Mouse (Mus musculus): ENCODE results near the gene Slx4ip. TPM values are rescaled to one million over a fixed set of nuclear protein-coding genes. Genes with fewer than 3 reads are reported as not detected.

Slx4ip gene
- total RNA-seq, 2 experiments from 2014 or later = 2.7 TPM

DNA sequence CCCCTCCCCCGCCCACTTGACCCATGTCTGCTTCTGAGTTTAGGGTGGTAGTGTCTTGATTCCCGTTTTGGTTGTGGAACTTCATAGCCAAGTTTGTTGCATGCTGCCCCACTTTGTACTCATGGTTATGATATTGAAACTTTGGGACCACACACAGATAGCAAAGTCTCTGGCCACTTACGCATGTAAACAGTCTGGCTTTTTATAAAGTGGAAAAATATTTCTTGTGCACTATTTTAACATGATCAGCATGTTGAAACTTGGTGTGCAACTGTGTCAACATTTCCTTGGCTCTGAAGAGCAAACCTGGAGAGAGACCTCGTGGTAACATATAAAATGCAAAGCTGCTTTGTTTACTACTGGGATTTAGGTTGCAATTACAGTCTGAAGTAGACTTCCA, 56.5 kb downstream of the Slx4ip start:
- DNase-seq (ENCODE audit: low spot score) = no peak

DNA sequence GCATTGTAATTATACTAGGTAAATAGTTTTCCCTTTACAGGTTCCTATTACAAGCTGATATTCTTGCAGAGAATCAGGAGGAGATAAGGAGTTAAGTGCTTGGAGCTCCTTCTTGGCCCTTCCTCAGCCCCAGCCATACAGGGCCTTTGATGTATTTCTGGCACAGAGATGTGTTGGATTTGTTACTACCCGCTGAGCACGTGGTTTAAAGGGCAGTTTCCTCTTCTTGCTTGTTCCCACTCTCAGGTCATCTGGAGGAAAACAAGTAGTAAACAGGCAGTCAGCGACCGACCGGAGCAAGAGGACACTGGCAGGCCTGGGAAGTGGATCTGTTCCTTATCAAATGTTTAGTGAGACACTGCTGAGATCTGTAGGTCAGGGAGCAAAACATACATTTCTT, 56.9 kb downstream of the Slx4ip start:
- DNase-seq (ENCODE audit: low spot score) = peak; percentile 64

DNA sequence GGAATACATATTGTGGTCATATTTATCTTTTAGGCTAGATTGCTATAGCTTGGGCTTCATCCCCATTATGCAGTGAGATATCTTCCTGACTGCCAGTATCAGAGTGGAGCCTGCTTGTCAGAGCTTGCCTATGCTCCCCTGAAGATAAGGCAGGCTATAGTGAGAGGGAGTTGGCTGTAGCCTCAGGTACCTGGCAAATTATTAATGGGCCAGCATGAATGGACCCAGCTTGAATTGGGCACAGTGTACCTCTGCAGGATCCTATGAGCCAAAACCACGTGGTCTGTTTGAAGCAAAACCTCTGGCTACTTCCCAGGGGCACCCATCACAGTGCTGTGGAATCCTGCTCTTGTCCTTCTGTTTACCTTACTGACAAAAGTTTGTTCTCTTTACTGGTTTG, 61.2 kb downstream of the Slx4ip start:
- DNase-seq (ENCODE audit: low spot score) = no peak

DNA sequence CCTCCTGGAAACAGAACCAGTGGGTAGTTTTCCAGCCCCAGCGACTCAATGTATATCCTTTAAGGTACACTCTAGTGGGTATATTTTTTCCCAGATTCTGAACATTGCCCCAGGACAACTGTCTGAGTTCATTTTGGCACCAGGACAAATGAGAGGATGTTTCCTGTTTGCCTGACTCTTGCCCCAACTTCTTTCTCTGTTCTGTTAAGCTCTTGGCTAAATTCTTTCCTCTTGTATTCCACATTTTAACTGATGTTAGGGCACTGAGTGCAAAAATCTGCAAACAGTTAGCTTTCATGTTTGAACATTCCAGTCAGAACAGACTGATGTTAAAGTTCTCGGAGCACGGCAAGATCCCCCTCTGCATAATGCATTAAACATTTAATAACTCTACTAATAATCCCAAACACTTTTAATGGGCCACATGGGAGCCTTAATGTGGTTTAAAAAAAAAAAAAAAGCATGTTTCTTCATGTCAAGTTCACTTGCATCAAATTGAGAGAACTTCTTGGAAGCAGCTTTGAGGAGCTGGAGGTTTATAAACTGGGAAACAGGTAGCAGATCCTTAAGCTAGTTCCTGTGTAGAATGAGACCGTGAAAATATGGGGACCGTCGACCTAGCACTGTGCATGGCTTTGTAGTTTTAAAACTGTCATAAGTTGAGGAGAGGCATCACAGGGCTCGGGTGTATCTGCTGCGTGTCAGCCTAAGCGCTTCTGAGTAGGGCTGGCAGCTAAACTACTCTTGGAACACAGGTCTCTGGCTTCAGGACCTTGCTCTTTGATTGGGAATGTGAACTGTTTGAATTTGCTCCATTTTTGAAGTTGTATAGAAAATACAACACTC, 64.9 kb downstream of the Slx4ip start:
- DNase-seq (ENCODE audit: low spot score) = no peak

DNA sequence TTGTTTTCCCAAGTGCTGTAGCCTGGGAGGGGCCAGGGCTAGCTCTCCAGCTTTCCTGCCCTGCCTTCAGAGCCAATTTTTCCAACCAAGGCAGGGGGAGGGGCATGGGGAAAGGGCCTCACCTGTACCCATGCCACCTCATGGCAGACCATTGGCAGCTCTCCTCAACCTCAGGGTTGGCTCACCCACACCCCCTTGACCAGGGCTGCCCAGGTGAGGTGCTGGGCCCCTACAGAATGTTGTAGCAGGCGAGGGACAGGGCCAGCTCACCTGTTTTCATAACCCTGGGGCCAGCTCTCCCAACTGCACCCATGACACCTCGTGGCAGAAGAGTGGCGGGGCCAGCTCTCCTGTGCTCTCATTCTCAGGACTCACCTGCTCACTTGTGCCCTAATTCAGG, 67.7 kb downstream of the Slx4ip start:
- DNase-seq (ENCODE audit: low spot score) = no peak

DNA sequence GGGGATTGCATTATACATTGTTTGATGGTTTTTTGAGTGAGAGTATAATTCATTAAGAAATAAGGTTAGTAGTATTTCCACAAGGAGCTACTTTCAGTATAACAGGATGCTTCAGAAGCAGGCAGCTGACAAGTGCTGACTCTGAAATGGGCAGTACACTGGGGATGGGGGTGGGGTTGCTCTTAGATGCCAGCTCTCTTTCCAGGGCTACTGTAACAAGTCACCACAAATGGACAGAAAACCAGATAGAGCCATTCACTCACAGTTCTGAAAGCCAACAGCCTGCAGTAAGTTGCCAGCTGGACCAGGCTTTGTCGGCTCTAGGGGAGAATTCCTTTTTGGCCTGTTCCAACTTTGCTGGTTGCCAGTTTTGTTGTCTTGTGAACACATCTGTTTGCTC, 84.8 kb downstream of the Slx4ip start:
- DNase-seq (ENCODE audit: low spot score) = no peak

DNA sequence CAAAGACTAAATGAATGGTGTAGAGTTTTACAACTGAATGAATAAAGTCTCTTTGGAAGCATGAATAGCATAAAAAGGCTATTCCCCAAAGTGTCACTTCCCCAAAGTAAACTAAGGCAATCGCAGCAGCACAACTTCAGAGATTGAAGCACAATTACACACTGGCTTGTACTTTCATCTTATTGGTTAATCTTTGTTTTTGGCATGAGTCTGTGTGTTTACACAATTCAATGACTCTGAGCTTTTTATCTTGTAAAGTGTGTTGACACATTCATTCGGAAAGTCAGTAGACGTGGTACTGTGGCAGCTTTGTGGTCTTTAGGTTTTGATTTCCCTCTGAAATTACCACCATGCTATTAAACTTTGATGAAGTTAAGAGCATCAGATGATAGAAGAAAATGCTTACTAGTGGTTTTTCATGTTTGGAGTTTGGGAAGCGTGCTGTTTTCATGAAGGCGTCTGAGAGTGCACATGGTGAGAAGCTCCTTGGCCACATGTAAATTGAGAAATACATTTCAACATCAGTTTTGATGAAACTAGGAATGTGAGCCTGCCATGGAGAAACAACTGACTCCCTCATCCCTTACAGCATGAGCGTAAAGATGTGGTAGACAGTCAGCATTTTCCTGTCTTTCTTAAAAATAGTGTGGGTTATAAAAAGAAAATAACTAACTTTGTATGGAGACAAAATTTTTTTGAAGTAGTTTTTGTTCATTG, 88.2 kb downstream of the Slx4ip start:
- no peak for DNase-seq (ENCODE audit: low spot score)

DNA sequence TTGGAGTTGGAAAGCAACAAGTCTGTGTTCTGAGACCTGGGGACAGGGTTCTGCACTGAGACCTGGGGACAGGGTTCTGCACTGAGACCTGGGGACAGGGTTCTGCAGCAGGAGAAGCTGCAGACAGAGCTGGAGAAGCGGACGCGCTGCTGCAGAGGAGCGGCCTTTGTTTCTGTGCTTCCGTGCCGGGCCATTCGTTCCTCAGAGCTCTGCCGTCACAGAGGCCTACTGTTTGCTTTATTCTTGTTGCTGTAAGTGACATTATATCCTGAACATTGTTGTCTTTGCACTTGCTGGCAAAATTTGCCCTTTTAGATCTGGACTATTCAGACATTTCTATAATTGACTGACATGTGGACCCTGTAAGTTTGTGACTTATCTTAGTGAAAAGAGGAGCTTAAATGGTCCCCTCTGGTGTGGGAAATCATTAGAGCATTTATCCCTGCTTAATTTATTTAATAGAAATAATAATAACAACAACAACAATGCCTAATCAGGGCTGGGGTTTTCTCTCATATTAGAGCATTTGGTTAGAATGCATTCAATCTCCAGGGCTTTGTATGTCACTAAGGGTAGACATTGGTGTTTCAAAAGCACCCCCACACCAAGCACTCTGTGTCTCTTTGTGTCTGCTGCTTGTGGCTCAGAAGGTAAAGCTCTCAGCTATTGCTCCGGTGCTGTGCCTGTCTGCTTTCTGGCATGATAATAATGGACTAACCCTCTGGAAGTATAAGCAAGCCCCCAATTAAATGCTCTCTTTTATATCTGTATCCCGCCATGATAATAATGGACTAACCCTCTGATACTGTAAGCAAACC, 90.3 kb downstream of the Slx4ip start:
- no peak for DNase-seq (ENCODE audit: low spot score)

DNA sequence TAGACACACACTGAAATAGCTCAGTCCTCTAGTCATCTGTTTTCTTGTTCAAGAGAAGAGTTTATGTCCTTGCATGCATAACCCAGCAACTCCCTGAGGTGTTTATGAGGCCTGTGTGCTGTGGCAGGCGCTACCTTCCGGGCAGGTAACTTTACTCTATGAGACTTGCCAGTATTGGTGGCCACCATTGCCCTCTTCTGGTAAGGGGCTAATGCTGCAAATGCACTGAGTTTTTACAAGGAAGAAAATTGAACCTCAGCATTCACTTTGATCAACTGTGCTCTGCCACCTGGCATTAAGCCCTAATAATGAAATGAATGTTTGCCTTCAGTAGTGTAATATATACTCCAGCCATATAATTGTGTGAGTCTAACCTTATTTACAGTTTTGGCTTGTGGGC, 92.9 kb downstream of the Slx4ip start:
- DNase-seq (ENCODE audit: low spot score) = no peak

DNA sequence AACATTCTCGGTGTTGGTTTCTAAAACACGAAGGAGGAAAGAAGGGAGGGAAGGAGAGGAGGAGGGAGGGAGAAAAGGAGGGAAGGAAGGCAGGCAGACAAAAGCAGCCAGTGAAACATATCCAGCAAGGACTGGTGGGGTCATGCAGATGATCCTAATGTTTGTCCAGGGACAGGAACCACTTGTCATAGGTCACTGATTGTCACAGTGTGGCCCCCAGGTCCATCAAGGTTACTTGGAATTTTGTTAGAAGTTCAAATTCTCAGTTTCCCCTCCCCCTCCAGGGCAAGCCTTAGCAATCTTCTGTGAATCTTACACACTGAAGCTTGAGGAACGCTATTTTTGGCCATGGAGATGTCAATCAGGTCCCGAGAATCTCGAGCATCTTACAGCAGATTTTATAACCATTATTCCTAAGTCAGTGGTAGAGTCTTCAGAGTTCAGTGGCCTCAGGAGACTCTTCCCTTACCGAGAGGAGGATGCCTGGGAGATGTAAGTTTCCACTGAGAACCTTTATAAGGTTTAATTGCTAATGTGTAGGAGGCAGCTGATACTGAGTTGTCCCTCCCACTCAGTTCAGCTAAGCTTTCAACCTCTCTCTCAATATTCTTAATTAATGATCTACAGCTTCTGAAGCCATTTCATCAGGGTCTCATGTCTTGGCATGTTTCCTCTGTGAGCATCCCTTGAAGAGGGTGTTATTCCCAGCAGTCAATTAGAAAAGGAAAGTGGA, 95.1 kb downstream of the Slx4ip start:
- DNase-seq (ENCODE audit: low spot score) = no peak

DNA sequence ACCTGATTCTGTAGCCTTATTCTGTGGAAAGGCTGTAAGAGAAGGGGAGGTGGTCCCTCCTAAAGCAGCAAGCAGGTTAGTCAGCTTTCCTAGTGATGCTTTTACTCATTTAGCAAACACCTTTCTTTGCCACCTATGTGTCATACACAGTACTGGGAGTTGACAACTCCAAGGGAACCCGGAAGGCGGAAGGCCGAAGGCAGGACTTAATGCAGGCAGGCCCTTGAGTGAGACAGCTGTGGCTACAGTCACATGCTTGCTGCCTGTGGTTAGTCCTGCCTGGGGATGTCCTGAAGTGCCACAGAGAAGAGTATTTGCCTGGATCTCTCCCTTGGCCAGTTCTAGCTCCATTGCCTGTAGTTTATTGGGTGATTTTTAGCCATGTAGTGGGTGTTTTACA, 102.1 kb downstream of the Slx4ip start:
- no peak for DNase-seq (ENCODE audit: low spot score)

DNA sequence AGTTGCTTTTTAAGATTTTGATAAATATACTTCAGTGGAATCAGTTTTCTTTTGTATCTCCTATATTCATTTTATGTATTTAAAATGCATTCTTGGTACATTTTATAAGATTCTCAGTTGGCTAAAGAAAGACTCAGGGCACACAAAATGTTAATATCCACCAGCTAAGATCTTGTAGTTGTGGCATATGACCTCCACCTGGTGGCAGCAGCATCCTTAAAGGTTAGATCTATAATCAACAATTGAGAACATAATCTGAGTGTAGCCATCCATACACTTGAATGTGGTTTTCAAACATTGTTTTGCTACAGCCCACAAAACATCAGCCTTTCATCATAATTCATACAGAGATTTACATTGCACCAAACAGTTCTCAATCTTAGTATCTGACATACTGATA, 106.1 kb downstream of the Slx4ip start:
- DNase-seq (ENCODE audit: low spot score) = peak; percentile 35

DNA sequence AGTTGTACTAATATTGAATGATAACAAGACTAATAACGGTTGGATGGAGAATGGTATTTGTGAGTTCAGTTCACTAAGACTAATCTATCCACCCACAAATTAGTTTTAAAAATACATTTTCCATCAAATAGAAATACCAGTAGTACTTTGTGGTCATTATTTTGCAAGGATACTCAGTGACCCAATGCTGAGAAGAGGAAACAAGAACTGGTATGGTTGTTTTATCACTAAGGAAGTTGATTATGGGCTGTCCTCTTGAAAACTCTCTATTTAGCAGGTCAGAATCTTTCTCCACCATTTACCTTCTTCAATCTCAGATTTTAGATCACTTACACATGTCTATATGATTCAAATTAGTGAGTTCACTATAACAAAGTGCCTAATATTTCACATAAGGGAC, 111.0 kb downstream of the Slx4ip start:
- no peak for DNase-seq (ENCODE audit: low spot score)

DNA sequence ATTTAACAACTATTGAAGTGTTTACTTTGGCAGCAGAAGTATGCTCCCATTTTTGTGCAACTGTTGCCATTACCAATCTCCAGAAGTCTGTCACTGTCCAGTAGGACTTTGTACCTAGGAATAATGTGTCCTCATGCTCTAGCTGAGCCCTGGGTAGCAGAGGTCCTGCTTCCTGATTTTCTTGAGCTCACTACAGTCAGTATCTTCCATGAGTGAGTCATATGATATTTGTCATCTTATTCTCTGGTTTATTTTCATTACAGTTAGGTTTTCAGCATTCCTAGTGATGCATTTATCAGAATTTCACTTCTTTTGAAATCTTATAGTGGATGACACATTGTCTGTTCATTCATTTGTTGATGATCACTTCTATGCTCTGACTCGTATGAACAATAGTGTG, 115.6 kb downstream of the Slx4ip start:
- no peak for DNase-seq (ENCODE audit: low spot score)

DNA sequence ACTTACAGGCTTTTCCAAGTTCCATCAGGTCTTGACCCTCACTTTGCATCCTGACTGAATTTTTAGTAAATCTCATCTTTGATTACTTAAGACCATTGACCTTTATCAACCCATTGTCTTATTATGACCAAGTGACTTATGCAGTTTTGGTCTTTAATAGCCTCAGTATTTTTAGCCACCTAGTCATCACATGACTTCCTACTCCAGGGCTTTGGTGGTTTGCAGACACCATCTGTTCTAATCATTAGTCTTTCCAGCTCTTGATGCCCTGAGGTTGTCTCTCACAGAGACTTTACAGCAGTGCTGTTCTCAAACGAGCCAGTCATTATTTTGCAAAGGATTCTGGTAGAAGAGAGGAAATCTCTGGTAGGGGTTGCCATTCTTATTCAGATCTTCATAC, 121.0 kb downstream of the Slx4ip start:
- no peak for DNase-seq (ENCODE audit: low spot score)

DNA sequence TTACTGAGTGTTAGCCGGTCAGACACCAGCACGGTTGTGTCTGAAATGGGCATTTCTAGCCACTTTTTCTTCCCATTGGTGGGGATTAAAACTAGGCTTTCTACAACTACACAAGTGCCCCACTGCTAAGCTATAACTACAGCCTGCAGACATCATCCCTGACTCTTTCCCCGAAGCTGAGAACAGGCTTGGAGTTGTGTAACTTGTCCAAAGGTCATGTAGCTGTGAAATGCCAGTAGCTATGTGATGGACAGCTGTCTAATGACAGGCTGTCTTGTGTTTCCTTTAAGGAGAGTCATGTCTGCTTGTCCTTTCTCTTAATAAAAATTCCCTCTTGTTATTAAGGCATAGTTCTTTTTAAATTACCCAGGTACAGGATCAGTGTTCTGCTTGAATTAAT, 122.1 kb downstream of the Slx4ip start:
- peak; percentile 18 for DNase-seq (ENCODE audit: low spot score)

DNA sequence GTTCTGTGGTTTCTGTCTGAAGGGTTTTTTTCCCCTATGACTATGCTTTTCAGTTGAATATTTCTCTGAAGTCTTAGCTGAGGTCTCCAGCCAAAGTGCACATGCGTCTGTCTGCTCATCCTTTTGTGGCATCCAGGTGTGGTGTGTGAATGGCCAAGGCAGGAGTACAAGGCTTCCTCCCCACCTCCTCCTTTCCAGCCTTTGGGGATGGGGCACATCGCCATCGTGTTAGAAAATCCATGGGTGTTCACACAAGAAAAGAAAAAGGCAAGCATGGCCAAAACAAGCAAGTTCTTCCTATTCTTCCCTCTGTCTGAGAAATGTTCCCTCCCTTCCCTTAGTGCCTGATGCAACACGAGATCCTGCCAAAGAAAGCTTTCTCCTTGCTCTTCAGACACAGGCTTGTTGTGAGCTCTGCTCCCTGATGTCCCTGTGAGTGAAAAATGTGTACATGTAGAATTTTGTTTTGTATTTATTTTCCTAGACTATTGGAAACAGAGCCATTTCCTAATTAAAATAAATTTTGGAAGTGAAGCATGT, 122.9 kb downstream of the Slx4ip start:
- DNase-seq (ENCODE audit: low spot score) = peak; percentile 12

DNA sequence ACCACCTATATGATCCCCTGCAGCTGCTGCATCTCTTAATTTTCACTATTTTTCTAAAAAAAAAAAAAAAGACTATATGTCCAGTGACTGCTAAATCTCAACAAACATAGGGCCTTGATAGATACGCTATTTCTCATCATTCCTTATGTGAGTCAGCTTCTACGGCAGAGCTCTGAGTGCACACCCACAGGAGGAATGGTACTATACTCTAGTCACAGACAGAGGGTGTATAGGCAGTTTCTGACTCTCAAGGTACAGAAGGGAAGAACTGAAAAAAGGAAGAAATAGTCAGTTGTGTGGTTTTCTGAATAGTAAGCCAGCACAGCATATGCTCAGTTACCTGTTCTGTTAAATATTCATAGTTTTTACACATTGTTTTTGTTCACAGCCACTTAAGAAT, 123.4 kb downstream of the Slx4ip start:
- no peak for DNase-seq (ENCODE audit: low spot score)

DNA sequence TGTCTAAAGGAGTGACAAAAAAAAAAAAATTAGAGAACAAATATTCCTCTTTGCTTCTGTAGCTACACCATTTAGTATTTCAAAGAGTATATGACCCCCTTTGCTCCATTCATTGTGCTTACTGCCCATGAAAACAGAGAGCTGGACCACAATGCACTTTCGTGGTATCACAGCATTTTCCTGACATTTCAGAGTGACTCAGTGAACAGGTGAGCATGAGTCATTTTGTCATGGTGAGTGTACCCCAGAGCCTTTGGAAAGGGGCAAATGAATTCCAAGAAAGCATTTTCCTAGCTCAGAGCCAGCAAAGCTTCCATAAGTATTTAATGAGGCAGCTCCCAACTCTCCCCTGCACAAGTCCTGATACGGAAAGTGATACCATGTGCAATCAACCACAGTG, 153.1 kb downstream of the Slx4ip start:
- DNase-seq (ENCODE audit: low spot score) = no peak

DNA sequence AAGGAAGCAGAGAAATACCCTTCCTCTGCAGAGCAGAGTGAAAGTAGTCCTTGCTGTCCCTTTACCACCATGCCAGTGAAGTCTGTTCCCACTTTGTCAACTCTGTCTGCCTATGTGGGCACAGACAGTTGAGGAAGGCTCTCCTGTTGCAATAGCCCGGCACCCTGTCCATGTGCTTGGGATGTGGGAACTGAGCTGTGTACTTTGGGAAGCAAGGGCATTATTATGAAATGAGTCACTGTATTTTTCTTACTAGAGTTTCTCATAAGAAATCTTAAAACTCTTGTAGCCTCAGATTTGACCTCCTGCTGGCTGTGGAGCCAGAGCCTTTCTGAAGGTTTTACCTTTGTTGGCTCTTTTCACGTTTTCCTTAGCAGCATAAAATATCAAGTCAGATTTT, 158.3 kb downstream of the Slx4ip start:
- DNase-seq (ENCODE audit: low spot score) = no peak

DNA sequence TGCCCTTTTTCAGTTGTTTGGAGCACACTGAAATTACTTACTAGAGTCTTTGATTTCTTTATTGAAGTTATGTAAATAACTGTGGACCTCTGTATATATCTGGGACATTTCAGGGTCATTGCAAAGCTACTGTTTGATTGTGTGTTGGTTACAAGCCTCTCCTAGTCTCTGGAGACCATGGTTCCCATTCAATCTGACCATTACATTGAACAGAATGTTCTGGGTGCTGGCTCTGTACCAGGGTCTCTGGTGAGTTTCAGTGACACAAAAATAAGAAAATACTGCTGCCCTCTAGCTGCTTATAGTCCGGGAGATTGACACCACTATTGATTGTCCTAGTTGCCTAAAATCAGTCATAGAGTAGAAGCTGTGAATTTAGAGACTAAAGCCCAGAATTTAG, 158.9 kb downstream of the Slx4ip start:
- peak; percentile 57 for DNase-seq (ENCODE audit: low spot score)
